Mouse (Mus musculus) liver, embryonic 13.5 days (tissue): ENCODE measurements at regions not wholly inside any gene's neighbourhood (a gene's known extent, or its start where the extent isn't known, plus 50 kb on each side); places are given as distances from the start of the nearest gene placed in this dataset.

Experiments
- ATAC-seq: fragments of 200-750 bp; cut with Nextera tagmentation; 2 replicates; pipeline ENCODE4 v1.8.0; 2017; ENCODE audit warnings: low read depth, mild to moderate bottlenecking, moderate number of reproducible peaks, moderate library complexity
- DNase-seq: peaks from one replicate; pipeline ENCODE4 v3.0.0; 2022
- H3K27ac ChIP-seq: fragments of 300-500 bp; sonication (generic); 2 replicates; pipeline ENCODE4 v1.5.1; 2015; ENCODE audit warnings: moderate library complexity, mild to moderate bottlenecking, inconsistent platforms
- H3K27me3 ChIP-seq: fragments of 300-500 bp; sonication (generic); 2 replicates; pipeline ENCODE4 v1.6.1; 2015; ENCODE audit warnings: mild to moderate bottlenecking, inconsistent platforms
- H3K36me3 ChIP-seq: fragments of 300-500 bp; sonication (generic); 2 replicates; pipeline ENCODE4 v1.6.1; 2015; ENCODE audit warnings: mild to moderate bottlenecking, inconsistent platforms
- H3K4me1 ChIP-seq: fragments of 300-500 bp; sonication (generic); replicated peaks from 2 replicates; pipeline ENCODE4 v1.6.1; 2015; ENCODE audit warnings: inconsistent platforms
- H3K4me2 ChIP-seq: fragments of 300-500 bp; sonication (generic); 2 replicates; pipeline ENCODE4 v1.6.1; 2015; ENCODE audit warnings: inconsistent platforms, mild to moderate bottlenecking, moderate library complexity
- H3K4me3 ChIP-seq: fragments of 300-500 bp; sonication (generic); replicated peaks from 2 replicates; pipeline ENCODE4 v1.5.1; 2015; ENCODE audit warnings: mild to moderate bottlenecking, inconsistent platforms
- H3K9ac ChIP-seq: fragments of 300-500 bp; sonication (generic); 2 replicates; pipeline ENCODE4 v1.6.1; 2015; ENCODE audit warnings: mild to moderate bottlenecking, inconsistent platforms
- H3K9me3 ChIP-seq: fragments of 300-500 bp; sonication (generic); replicated peaks from 2 replicates; pipeline ENCODE4 v1.6.1; 2016; ENCODE audit warnings: inconsistent platforms
- WGBS: fragments of 180-500 bp; shearing (Covaris S2); methylation state at CpG from one replicate; pipeline ENCODE4 v1.1.7; 2015; ENCODE audit not compliant: insufficient replicate concordance; 5-methylcytosine and 5-hydroxymethylcytosine counted together

GRCm38 (mm10) chr1:125236948-125237594, 198.5 kb downstream of the Actr3 start:
- Histone ChIP-seq H3K27me3 (no peaks in the 10 kb centered on the region), H3K4me3 (no peak overlapping the region), H3K9me3 (no peaks in the 10 kb centered on the region), H3K4me2 (no peak overlapping the region), H3K9ac (no peak overlapping the region), H3K4me1 (no peaks in the 10 kb centered on the region), H3K36me3 (no peaks in the 10 kb centered on the region), H3K27ac (no peak overlapping the region)
- ATAC-seq, result no peak
- 80% methylated on average over 10 of the region's 10 CpGs for WGBS
- no peak for DNase-seq

GRCm38 (mm10) chr1:125234747-125235146, 200.8 kb downstream of the Actr3 start:
- H3K9ac ChIP-seq, result no peak overlapping the region
- no peaks in the 10 kb centered on the region for H3K36me3 ChIP-seq
- H3K27ac ChIP-seq, result no peak overlapping the region
- WGBS, result 57% methylated on average over 2 of the region's 2 CpGs
- no peak overlapping the region for H3K4me3 ChIP-seq
- no peaks in the 10 kb centered on the region for H3K4me1 ChIP-seq
- no peaks in the 10 kb centered on the region for H3K9me3 ChIP-seq
- H3K27me3 ChIP-seq, result no peaks in the 10 kb centered on the region
- H3K4me2 ChIP-seq, result no peak overlapping the region
- DNase-seq, result no peak
- ATAC-seq, result no peak

- no peak overlapping the region for H3K4me2 ChIP-seq
- no peak overlapping the region for H3K27ac ChIP-seq
- no peak for DNase-seq
- H3K9ac ChIP-seq, result no peak overlapping the region
- no peak for ATAC-seq
- H3K4me3 ChIP-seq, result no peak overlapping the region
- H3K9me3 ChIP-seq, result no peaks in the 10 kb centered on the region
- H3K36me3 ChIP-seq, result no peaks in the 10 kb centered on the region
- H3K4me1 ChIP-seq, result no peaks in the 10 kb centered on the region
- H3K27me3 ChIP-seq, result no peaks in the 10 kb centered on the region
- WGBS, result 76% methylated on average over 10 of the region's 10 CpGs
Observed at GRCm38 (mm10) chr1:125223370-125223769, 212.2 kb downstream of the Actr3 start.

GRCm38 (mm10) chr1:125216192-125216591, 219.3 kb downstream of the Actr3 start:
- H3K36me3 ChIP-seq, result no peaks in the 10 kb centered on the region
- H3K4me2 ChIP-seq, result no peak overlapping the region
- 62% methylated on average over 6 of the region's 6 CpGs for WGBS
- H3K27ac ChIP-seq, result no peak overlapping the region
- H3K4me3 ChIP-seq, result no peak overlapping the region
- H3K4me1 ChIP-seq, result no peaks in the 10 kb centered on the region
- no peaks in the 10 kb centered on the region for H3K27me3 ChIP-seq
- DNase-seq, result no peak
- no peak overlapping the region for H3K9ac ChIP-seq
- 0 out of 2 replicates have a peak, but pooled peaks cover 3% of the 10 kb centered on the region for H3K9me3 ChIP-seq
- no peak for ATAC-seq

- no peak overlapping the region for H3K4me2 ChIP-seq
- no peaks in the 10 kb centered on the region for H3K9me3 ChIP-seq
- H3K4me1 ChIP-seq, result no peaks in the 10 kb centered on the region
- no peak overlapping the region for H3K4me3 ChIP-seq
- H3K36me3 ChIP-seq, result no peaks in the 10 kb centered on the region
- ATAC-seq (no peak), DNase-seq (no peak)
- no peak overlapping the region for H3K27ac ChIP-seq
- H3K9ac ChIP-seq, result no peak overlapping the region
- WGBS, result 58% methylated on average over 1 of the region's 1 CpGs
- H3K27me3 ChIP-seq, result no peaks in the 10 kb centered on the region
Observed at GRCm38 (mm10) chr1:125187091-125187490, 248.4 kb downstream of the Actr3 start.

- Histone ChIP-seq H3K9ac (no peak overlapping the region), H3K27ac (no peak overlapping the region), H3K36me3 (no peaks in the 10 kb centered on the region), H3K4me3 (no peak overlapping the region), H3K4me1 (no peaks in the 10 kb centered on the region), H3K4me2 (no peak overlapping the region), H3K9me3 (peaks cover 4% of the 10 kb centered on the region; the same call in 1 of the 2 replicates), H3K27me3 (no peaks in the 10 kb centered on the region)
- WGBS, result 69% methylated on average over 15 of the region's 15 CpGs
- ATAC-seq (no peak), DNase-seq (no peak)
Observed at GRCm38 (mm10) chr1:125176124-125176937, 259.2 kb downstream of the Actr3 start.

GRCm38 (mm10) chr1:125174725-125175124, 260.8 kb downstream of the Actr3 start:
- Histone ChIP-seq H3K27ac (no peak overlapping the region), H3K4me1 (no peaks in the 10 kb centered on the region), H3K27me3 (no peaks in the 10 kb centered on the region), H3K9ac (no peak overlapping the region), H3K36me3 (no peaks in the 10 kb centered on the region), H3K4me2 (no peak overlapping the region), H3K4me3 (no peak overlapping the region), H3K9me3 (peaks cover 4% of the 10 kb centered on the region; the same call in 1 of the 2 replicates)
- ATAC-seq, result no peak
- no peak for DNase-seq
- 79% methylated on average over 13 of the region's 13 CpGs for WGBS

- Histone ChIP-seq H3K9me3 (peaks cover 4% of the 10 kb centered on the region; the same call in 1 of the 2 replicates), H3K4me3 (no peak overlapping the region), H3K27me3 (no peaks in the 10 kb centered on the region), H3K36me3 (no peaks in the 10 kb centered on the region), H3K9ac (no peak overlapping the region), H3K27ac (no peak overlapping the region), H3K4me2 (no peak overlapping the region), H3K4me1 (no peaks in the 10 kb centered on the region)
- no peak for DNase-seq
- 56% methylated on average over 1 of the region's 1 CpGs for WGBS
- no peak for ATAC-seq
Observed at GRCm38 (mm10) chr1:125172474-125172873, 263.1 kb downstream of the Actr3 start.

- H3K36me3 ChIP-seq, result no peaks in the 10 kb centered on the region
- 62% methylated on average over 1 of the region's 1 CpGs for WGBS
- no peak overlapping the region for H3K27ac ChIP-seq
- no peaks in the 10 kb centered on the region for H3K9me3 ChIP-seq
- H3K27me3 ChIP-seq, result no peaks in the 10 kb centered on the region
- DNase-seq (no peak), ATAC-seq (no peak)
- H3K4me1 ChIP-seq, result no peaks in the 10 kb centered on the region
- no peak overlapping the region for H3K9ac ChIP-seq
- no peak overlapping the region for H3K4me3 ChIP-seq
- H3K4me2 ChIP-seq, result no peak overlapping the region
Observed at GRCm38 (mm10) chr1:125165226-125165625, 270.3 kb downstream of the Actr3 start.

- H3K4me2 ChIP-seq, result no peak overlapping the region
- WGBS, result 60% methylated on average over 4 of the region's 4 CpGs
- H3K27me3 ChIP-seq, result no peaks in the 10 kb centered on the region
- no peak overlapping the region for H3K27ac ChIP-seq
- no peaks in the 10 kb centered on the region for H3K36me3 ChIP-seq
- H3K4me1 ChIP-seq, result no peaks in the 10 kb centered on the region
- no peak overlapping the region for H3K4me3 ChIP-seq
- DNase-seq, result no peak
- ATAC-seq, result no peak
- 0 out of 2 replicates have a peak, but pooled peaks cover 3% of the 10 kb centered on the region for H3K9me3 ChIP-seq
- no peak overlapping the region for H3K9ac ChIP-seq
Observed at GRCm38 (mm10) chr1:125158481-125158880, 277.0 kb downstream of the Actr3 start.

- Histone ChIP-seq H3K9ac (no peak overlapping the region), H3K4me2 (no peak overlapping the region), H3K27me3 (no peaks in the 10 kb centered on the region), H3K4me3 (no peak overlapping the region), H3K27ac (no peak overlapping the region), H3K9me3 (0 out of 2 replicates have a peak, but pooled peaks cover 3% of the 10 kb centered on the region), H3K36me3 (no peaks in the 10 kb centered on the region), H3K4me1 (no peaks in the 10 kb centered on the region)
- no peak for ATAC-seq
- 73% methylated on average over 2 of the region's 2 CpGs for WGBS
- DNase-seq, result no peak
Observed at GRCm38 (mm10) chr1:125156093-125156492, 279.4 kb downstream of the Actr3 start.

- ATAC-seq, result no peak
- no peak overlapping the region for H3K9ac ChIP-seq
- DNase-seq, result no peak
- H3K27me3 ChIP-seq, result no peaks in the 10 kb centered on the region
- H3K27ac ChIP-seq, result no peak overlapping the region
- H3K36me3 ChIP-seq, result no peaks in the 10 kb centered on the region
- no peak overlapping the region for H3K4me3 ChIP-seq
- H3K4me1 ChIP-seq, result no peaks in the 10 kb centered on the region
- H3K9me3 ChIP-seq, result no peaks in the 10 kb centered on the region
- H3K4me2 ChIP-seq, result no peak overlapping the region
Observed at GRCm38 (mm10) chr1:125149817-125150216, 285.7 kb downstream of the Actr3 start.
